Mouse (Mus musculus) heart, embryonic 10.5 days (tissue): Measurements from ENCODE around the gene Trim28. TPM values are rescaled to one million over a fixed set of nuclear protein-coding genes. Genes with fewer than 3 reads are reported as not detected.

Experiments used
- DNase-seq: peaks from one replicate; pipeline ENCODE4 v3.0.0-alpha.2; 2017; ENCODE audit warnings: low spot score
- H3K27ac ChIP-seq: fragments of 300-500 bp; sonication (generic); 2 replicates; pipeline ENCODE4 v1.5.1; 2016; ENCODE audit warnings: mild to moderate bottlenecking
- H3K27me3 ChIP-seq: fragments of 300-500 bp; sonication (generic); 2 replicates; pipeline ENCODE4 v1.6.1; 2016; ENCODE audit warnings: mild to moderate bottlenecking; ENCODE audit not compliant: poor library complexity, insufficient read depth, severe bottlenecking
- H3K36me3 ChIP-seq: fragments of 300-500 bp; sonication (generic); 2 replicates; pipeline ENCODE4 v1.6.1; 2016; ENCODE audit warnings: mild to moderate bottlenecking, moderate library complexity
- H3K4me1 ChIP-seq: fragments of 300-500 bp; sonication (generic); 2 replicates; pipeline ENCODE4 v1.6.1; 2016; ENCODE audit warnings: mild to moderate bottlenecking
- H3K4me3 ChIP-seq: fragments of 300-500 bp; sonication (generic); 2 replicates; pipeline ENCODE4 v1.5.1; 2016; ENCODE audit warnings: mild to moderate bottlenecking, moderate library complexity
- H3K9me3 ChIP-seq: fragments of 300-500 bp; sonication (generic); 2 replicates; pipeline ENCODE4 v1.6.1; 2016; ENCODE audit warnings: mild to moderate bottlenecking, moderate library complexity
- WGBS: fragments of 180-500 bp; shearing (Covaris S2); methylation state at CpG from one replicate; pipeline ENCODE4 v1.1.7; 2016; 5-methylcytosine and 5-hydroxymethylcytosine counted together
- polyA plus RNA-seq: library from polyadenylated mRNA; unstranded; fragments of >200 nt; fragmentation: Nextera tagmentation; extraction: Ambion mirVana; gene quantifications from 2 replicates; pipeline ENCODE4 v1.2.1, GENCODE M21; 2016

Gene Trim28
- polyA plus RNA-seq, 1 experiment from 2014 or later = 367 TPM

DNA sequence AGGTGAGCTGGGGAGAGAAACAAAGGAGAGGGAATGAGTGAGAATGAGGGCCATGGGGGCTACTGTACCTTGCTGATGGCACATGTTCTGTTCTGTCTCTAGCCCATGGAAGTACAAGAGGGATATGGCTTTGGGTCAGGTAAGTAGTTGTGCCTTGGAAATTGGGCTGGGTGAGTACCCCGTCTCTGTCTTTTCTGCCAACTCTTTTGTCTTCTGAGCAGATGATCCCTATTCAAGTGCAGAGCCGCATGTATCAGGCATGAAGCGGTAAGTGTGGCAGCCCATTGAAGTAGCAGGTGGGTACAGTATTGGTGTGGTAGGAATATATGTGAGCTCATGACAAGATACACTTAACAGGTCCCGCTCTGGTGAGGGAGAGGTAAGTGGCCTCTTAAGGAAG is 30.1 kb downstream of the Trim28 start:
- no peak for DNase-seq
- Histone ChIP-seq H3K4me1 (peaks cover 18% of the 10 kb centered on the region), H3K9me3 (no peaks in the 10 kb centered on the region), H3K36me3 (peaks cover 84% of the 10 kb centered on the region), H3K27me3 (no peaks in the 10 kb centered on the region), H3K27ac (no peak overlapping the region), H3K4me3 (no peak overlapping the region)
- 96% methylated on average over 4 of the region's 4 CpGs for WGBS

GRCm38 (mm10) chr7:13031069-13031468 is 32.2 kb downstream of the Trim28 start:
- H3K9me3 ChIP-seq = no peaks in the 10 kb centered on the region
- no peaks in the 10 kb centered on the region for H3K27me3 ChIP-seq
- H3K4me3 ChIP-seq = no peak overlapping the region
- 75% methylated on average over 5 of the region's 5 CpGs for WGBS
- no peak overlapping the region for H3K27ac ChIP-seq
- DNase-seq = no peak
- peaks cover 19% of the 10 kb centered on the region for H3K4me1 ChIP-seq
- H3K36me3 ChIP-seq = peaks cover 88% of the 10 kb centered on the region

DNA sequence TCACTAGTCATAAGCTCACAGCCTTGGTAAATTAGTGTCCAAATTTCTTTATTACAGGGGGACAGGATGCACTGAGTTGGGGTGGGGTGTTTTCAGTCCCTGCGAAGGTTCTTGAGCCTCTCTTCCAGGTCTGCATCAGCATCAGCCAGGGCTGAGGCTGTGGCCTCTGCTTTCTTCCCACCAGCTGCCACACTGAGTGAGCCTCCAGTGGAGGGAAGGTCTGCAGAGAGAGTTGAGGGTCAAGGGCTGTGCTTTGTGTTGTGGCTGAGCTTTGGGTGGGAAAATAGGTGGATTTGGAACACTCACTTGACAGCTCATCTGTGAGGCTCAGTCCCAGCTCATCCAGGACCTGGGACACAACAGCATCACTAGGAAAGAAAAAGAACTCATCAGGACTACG is 33.1 kb downstream of the Trim28 start:
- no peaks in the 10 kb centered on the region for H3K9me3 ChIP-seq
- peaks cover 20% of the 10 kb centered on the region for H3K4me1 ChIP-seq
- WGBS = 85% methylated on average over 2 of the region's 2 CpGs
- DNase-seq = no peak
- no peaks in the 10 kb centered on the region for H3K27me3 ChIP-seq
- H3K4me3 ChIP-seq = no peak overlapping the region
- peaks cover 83% of the 10 kb centered on the region for H3K36me3 ChIP-seq
- no peak overlapping the region for H3K27ac ChIP-seq

DNA sequence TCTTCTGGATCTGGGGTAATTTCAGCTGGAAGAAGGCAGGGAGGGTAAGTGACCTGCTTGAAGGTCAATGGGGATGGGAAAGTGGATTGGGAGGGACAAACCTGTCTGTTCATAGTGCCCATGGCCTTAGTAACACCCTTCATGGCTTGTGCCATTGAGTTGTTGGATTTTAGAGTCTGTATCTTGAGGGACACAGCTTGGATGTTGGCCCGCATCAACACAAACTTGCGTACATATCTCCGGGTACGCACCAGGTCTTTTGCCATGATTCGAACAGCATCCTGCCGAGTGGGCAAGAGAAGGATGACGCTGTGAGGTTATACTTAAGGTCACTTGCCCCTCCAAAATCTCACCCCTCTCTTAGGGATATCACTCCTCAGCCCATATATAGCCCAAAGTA is 33.6 kb downstream of the Trim28 start:
- Histone ChIP-seq H3K27ac (no peak overlapping the region), H3K27me3 (no peaks in the 10 kb centered on the region), H3K36me3 (peaks cover 77% of the 10 kb centered on the region), H3K9me3 (no peaks in the 10 kb centered on the region), H3K4me3 (no peak overlapping the region), H3K4me1 (peaks cover 20% of the 10 kb centered on the region)
- no peak for DNase-seq
- 90% methylated on average over 7 of the region's 7 CpGs for WGBS

DNA sequence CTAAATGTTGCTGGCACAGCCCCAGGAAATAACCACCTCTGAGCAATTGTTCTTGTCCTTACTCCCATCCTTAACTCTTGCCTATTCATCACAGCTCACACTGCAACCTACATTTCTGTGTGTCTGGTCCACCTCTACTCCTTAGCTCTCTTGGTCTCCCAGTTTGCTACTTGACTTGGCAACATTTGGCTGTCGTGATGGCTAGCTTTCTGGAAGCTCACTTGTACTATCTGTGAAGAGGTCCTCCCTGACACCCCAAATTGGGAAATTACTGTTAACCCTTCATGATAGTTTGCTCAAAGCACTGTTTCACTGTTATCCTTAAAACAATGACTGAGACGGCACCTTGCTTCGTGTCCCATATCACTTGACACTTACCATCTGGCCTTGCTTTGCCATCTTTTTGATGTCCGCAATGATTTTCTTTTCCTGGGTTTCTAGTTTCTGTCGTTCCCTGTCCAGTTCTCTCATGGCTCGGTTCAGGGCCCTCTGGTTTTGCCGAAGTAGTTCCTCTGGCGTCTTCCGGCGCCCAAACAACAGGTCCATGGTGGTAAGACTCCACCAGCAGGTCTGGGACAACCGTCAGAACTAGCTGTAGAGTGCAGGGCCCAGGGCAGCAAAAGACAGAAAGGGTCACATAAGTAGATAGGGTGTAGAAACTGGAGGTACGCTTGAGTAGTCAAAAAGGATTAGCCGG is 34.7 kb downstream of the Trim28 start:
- Histone ChIP-seq H3K27me3 (no peaks in the 10 kb centered on the region), H3K4me1 (peaks cover 22% of the 10 kb centered on the region), H3K4me3 (peak overlapping the region; percentile 67), H3K36me3 (peaks cover 67% of the 10 kb centered on the region), H3K27ac (peak overlapping the region; percentile 89), H3K9me3 (no peaks in the 10 kb centered on the region)
- DNase-seq = no peak
- WGBS = 47% methylated on average over 13 of the region's 13 CpGs

GRCm38 (mm10) chr7:13034148-13034977 is 35.4 kb downstream of the Trim28 start, which contains the start of gene Chmp2a:
Gene Chmp2a, minus strand, starts transcription at chr7:13034807.
- Histone ChIP-seq H3K27me3 (no peaks in the 10 kb centered on the region), H3K27ac (peak within 1 kb of the TSS; percentile 89), H3K36me3 (peaks cover 59% of the 10 kb centered on the region), H3K9me3 (no peaks in the 10 kb centered on the region), H3K4me1 (peaks cover 30% of the 10 kb centered on the region), H3K4me3 (peak within 1 kb of the TSS; percentile 67)
- WGBS = under 1% methylated on average over 45 of the region's 45 CpGs
- DNase-seq = peak; percentile 99

DNA sequence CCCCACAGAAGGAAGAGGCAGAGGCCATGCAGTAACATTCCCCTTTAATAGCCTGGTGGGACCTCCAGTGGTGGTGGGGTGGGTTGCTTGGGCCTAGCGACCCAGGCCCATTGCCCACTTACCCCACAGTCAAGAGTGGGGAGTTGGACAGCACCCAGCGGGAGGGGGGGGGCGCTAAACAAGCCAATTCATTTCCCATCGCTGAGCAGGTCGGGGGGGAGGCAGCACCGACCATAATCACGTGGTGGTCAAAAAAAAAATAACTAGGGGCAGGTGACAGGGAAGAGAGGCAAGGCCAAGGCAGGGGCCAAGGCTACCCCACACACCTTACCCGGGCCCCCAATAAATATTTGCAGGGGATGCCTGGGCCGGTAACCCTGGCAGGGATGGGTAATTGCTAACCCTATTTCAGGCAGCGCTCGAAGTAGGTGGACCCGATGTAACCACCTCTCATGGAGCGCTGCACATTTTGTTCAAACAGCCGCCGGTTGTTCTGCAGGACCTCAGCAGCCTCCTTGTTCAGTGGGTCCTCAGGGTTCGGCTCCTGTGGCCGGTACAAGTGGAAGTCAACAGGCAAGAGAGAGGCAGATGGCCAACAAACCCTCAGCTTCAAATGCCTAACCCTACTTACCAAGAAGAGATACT is 36.4 kb downstream of the Trim28 start:
- Histone ChIP-seq H3K27ac (peak overlapping the region; percentile 89; the same call in 1 of the 2 replicates), H3K4me3 (peak overlapping the region; percentile 67), H3K27me3 (no peaks in the 10 kb centered on the region), H3K9me3 (no peaks in the 10 kb centered on the region), H3K4me1 (peaks cover 32% of the 10 kb centered on the region), H3K36me3 (peaks cover 49% of the 10 kb centered on the region)
- 88% methylated on average over 17 of the region's 17 CpGs for WGBS
- no peak for DNase-seq

- Histone ChIP-seq H3K36me3 (peaks cover 35% of the 10 kb centered on the region), H3K27me3 (peaks cover 5% of the 10 kb centered on the region), H3K9me3 (no peaks in the 10 kb centered on the region), H3K4me1 (peaks cover 32% of the 10 kb centered on the region), H3K27ac (peak overlapping the region; percentile 100), H3K4me3 (peak overlapping the region; percentile 85)
- 35% methylated on average over 4 of the region's 4 CpGs for WGBS
- no peak for DNase-seq
These were observed 37.9 kb downstream of the Trim28 start for GRCm38 (mm10) chr7:13036806-13037205.

GRCm38 (mm10) chr7:13037366-13037765 is 38.5 kb downstream of the Trim28 start:
- peaks cover 29% of the 10 kb centered on the region for H3K36me3 ChIP-seq
- no peaks in the 10 kb centered on the region for H3K9me3 ChIP-seq
- WGBS = under 1% methylated on average over 31 of the region's 33 CpGs
- peaks cover 32% of the 10 kb centered on the region for H3K4me1 ChIP-seq
- DNase-seq = no peak
- peak overlapping the region; percentile 100 for H3K27ac ChIP-seq
- H3K4me3 ChIP-seq = peak overlapping the region; percentile 85
- H3K27me3 ChIP-seq = peaks cover 11% of the 10 kb centered on the region

DNA sequence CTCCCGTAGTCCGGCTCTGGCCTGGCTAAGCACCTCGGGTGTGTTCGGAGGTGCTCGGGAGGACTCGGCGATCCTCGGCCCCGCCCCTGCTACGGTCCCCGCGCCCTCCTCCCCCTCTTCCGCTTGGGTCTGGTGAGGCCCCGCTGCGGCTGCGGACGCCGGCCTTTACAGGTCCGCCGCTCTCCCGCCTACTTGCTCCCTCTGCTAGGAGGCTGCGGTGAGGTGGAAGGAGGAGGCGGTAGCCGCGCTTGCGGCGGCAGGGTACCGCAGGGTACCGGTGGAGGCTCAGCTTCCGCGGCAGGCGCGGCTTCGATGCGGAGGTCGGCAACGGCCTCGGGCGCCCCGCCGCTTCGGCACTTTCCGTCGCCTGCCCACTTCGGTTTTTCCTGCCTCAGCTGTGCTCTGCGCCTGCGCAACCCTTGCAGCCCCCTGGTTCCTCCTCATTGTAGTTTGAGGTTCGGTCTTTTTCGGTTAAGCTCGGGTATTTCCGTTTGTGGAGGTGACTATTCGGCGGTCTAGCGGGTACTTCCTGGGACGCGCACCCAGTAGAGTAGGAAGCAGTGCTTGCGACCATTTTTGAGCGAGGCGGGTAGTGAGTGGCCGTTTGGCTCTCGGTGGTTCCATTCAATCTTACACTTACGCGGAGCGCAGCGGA is 39.1 kb downstream of the Trim28 start, which contains the start of gene Ube2m:
Ube2m (minus strand) TSS at position 375 of the 655 bp plus-strand sequence.
- under 1% methylated on average over 55 of the region's 65 CpGs for WGBS
- Histone ChIP-seq H3K9me3 (peaks cover 2% of the 10 kb centered on the region; the same call in 1 of the 2 replicates), H3K4me3 (peak within 1 kb of the TSS; percentile 85), H3K27me3 (peaks cover 17% of the 10 kb centered on the region), H3K36me3 (peaks cover 22% of the 10 kb centered on the region), H3K27ac (peak within 1 kb of the TSS; percentile 100), H3K4me1 (peaks cover 32% of the 10 kb centered on the region)
- peak; percentile 99 for DNase-seq

DNA sequence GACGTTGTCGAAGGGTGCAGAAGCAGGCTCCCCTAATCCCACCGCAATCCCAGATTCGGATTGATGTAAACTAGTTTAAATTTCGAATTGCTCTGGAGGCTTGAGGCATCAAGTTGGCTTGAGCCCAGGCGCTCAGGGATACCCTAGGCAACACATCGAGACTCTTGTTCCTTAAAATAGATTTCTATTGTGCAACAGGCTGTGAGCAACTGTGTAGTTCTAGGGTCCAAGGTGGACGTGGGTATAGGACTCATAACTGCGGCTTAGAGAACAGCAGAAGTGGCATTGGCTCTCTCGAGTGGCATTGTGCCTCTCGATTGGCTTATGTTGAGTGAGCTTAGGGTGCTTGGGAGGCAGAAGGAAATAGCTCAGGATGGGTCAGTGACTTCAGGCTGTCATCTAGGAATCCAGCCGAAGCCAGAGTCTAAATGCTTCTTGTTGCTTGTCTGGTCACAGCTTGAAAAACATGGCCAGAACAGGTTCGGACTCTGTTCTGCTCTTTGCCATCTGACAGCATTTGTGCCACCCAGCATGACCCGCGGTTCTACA is 39.8 kb downstream of the Trim28 start:
- Histone ChIP-seq H3K27ac (peak overlapping the region; percentile 100), H3K36me3 (peaks cover 17% of the 10 kb centered on the region), H3K4me3 (peak overlapping the region; percentile 85), H3K9me3 (peaks cover 7% of the 10 kb centered on the region; the same call in 1 of the 2 replicates), H3K27me3 (peaks cover 24% of the 10 kb centered on the region), H3K4me1 (peaks cover 34% of the 10 kb centered on the region)
- 20% methylated on average over 15 of the region's 15 CpGs for WGBS
- DNase-seq = no peak

- H3K27ac ChIP-seq = peak overlapping the region; percentile 100
These were observed 40.3 kb downstream of the Trim28 start for GRCm38 (mm10) chr7:13039181-13039580.

More at GRCm38 (mm10) chr7:13039181-13039580, 40.3 kb downstream of the Trim28 start:
- no peak for DNase-seq
- H3K4me3 ChIP-seq = peak overlapping the region; percentile 85
- 62% methylated on average over 1 of the region's 1 CpGs for WGBS
- H3K4me1 ChIP-seq = peaks cover 39% of the 10 kb centered on the region
- peaks cover 17% of the 10 kb centered on the region for H3K36me3 ChIP-seq
- peaks cover 7% of the 10 kb centered on the region; the same call in 1 of the 2 replicates for H3K9me3 ChIP-seq
- H3K27me3 ChIP-seq = peaks cover 29% of the 10 kb centered on the region
